Mouse (Mus musculus): ENCODE measurements around the gene Riox1. TPM values are rescaled to one million over a fixed set of nuclear protein-coding genes. Genes with fewer than 3 reads are reported as not detected.

Gene Riox1
- polyA plus RNA-seq, 1 experiment from 2014 or later: 7.9 TPM

DNA sequence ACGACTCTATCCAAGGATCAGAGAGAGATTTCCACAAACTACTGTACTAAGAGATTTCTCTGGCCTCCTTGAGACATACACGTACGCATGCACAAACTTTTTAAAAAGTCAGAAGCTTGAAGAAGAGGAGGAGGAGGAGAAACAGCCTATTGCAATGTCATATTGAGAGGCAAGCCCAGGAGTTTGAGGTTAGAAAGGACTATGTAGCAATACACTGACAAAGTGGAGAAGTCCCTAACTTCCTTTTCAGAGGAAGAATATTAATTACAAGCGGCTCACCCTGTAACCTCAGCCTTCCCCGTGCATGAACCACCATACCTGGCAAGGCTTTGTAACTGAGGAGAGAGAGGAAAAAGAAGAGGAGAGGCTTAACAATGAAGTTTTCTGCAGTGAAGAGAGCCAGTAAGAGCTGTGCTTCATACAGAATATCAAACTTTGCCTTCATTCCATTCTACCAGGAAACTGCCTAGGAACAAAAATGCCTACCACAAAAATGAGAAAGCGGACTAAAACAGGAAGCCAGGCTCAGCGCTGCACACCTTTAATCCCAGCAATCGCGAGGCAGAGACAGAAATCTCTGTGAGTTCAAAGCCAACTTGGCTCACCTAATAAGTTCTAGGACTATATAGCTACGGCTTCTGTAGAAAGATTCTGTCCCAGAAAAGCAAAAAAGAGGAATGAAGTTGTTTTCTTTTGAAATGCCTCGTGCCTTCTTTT, 474 bp upstream of the Riox1 start:
- H3K4me1 ChIP-seq (replicated peaks): peaks cover 27% of the 10 kb centered on the region
- no peaks in the 10 kb centered on the region for H3K36me3 ChIP-seq
- H3K27me3 ChIP-seq: no peaks in the 10 kb centered on the region
- no peaks in the 10 kb centered on the region for H3K9me3 ChIP-seq (replicated peaks)
- peak overlapping the region; percentile 87; the same call in 1 of the 2 replicates for H3K9ac ChIP-seq
- H3K4me3 ChIP-seq: peak overlapping the region; percentile 96
- H3K4me2 ChIP-seq: peak overlapping the region; percentile 99
- H3K27ac ChIP-seq: 0 out of 2 replicates have a peak overlapping the region, but pooled peaks have one; percentile 87
- no peak for ATAC-seq (replicated peaks; ENCODE audit: insufficient number of reproducible peaks, insufficient read depth, low FRiP score, low read depth)
- 30% methylated on average over 11 of the region's 11 CpGs for WGBS

DNA sequence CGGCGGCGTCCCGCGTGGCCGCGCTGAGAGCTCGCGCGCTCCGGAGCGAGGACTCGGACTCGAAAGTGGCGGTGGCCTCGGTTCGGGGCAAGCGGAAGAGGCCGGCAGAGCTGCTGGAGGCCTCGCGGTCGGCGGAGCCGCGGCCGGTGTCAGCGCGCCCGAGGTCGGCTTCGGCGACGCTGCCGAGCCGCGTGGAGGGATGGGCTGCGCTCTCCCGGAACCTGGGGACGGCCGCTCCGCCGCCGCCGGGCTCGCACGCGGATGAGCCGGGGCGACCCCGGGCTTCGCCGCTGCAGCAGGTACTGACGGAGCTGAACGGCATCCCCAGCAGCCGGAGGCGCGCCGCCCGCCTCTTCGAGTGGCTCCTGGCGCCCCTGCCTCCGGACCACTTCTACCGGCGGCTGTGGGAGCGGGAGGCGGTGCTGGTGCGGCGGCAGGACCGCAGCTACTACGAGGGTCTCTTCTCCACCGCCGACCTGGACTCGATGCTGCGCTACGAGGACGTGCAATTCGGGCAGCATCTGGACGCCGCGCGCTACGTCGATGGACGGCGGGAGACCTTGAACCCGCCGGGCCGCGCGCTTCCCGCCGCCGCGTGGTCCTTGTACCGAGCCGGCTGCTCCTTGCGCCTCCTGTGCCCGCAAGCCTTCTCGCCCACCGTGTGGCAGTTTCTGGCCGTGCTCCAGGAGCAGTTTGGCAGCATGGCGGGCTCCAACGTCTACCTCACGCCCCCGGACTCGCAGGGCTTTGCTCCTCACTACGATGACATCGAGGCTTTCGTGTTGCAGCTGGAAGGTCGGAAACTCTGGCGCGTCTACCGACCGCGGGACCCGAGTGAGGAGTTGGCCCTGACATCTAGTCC, 663 bp downstream of the Riox1 start:
- under 1% methylated on average over 115 of the region's 116 CpGs for WGBS
- ATAC-seq (replicated peaks; ENCODE audit: insufficient number of reproducible peaks, insufficient read depth, low FRiP score, low read depth): peak; percentile 56
- H3K4me3 ChIP-seq: peak overlapping the region; percentile 96

DNA sequence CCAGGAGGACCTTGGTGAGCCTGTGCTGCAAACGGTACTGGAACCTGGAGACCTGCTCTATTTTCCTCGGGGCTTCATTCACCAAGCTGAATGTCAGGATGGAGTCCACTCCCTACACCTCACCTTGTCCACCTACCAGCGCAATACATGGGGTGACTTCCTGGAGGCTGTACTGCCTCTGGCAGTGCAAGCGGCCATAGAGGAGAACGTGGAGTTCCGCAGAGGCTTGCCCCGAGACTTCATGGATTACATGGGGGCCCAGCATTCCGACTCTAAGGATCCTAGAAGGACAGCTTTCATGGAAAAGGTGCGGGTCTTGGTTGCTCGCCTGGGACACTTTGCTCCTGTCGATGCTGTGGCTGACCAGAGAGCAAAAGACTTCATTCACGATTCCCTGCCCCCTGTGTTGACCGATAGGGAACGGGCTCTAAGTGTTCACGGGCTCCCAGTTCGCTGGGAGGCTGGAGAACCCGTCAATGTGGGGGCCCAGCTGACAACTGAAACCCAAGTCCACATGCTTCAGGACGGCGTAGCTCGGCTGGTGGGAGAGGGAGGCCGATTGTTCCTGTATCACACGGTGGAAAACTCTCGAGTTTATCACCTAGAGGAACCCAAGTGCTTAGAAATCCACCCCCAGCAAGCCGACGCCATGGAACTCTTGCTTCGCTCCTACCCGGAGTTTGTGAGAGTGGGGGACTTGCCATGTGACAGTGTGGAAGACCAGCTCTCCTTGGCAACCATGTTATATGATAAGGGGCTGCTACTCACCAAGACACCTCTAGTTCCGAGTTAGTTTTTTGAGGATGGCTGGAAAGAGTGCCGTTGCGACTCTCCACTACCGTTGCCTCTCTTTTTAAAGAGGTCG, 1.5 kb downstream of the Riox1 start:
- Histone ChIP-seq H3K27ac (no peak overlapping the region), H3K4me3 (peak overlapping the region; percentile 96), H3K4me1 (replicated peaks) (peaks cover 27% of the 10 kb centered on the region), H3K9me3 (replicated peaks) (no peaks in the 10 kb centered on the region), H3K9ac (peak overlapping the region; percentile 87), H3K36me3 (no peaks in the 10 kb centered on the region), H3K4me2 (peak overlapping the region; percentile 99), H3K27me3 (no peaks in the 10 kb centered on the region)
- no peak for ATAC-seq (replicated peaks; ENCODE audit: insufficient number of reproducible peaks, insufficient read depth, low FRiP score, low read depth)
- WGBS: 38% methylated on average over 32 of the region's 32 CpGs

More for the DNA sequence above, 663 bp downstream of the Riox1 start:
- no peaks in the 10 kb centered on the region for H3K36me3 ChIP-seq
- no peaks in the 10 kb centered on the region for H3K9me3 ChIP-seq (replicated peaks)
- H3K27ac ChIP-seq: peak overlapping the region; percentile 87
- no peaks in the 10 kb centered on the region for H3K27me3 ChIP-seq
- H3K4me2 ChIP-seq: peak overlapping the region; percentile 99
- H3K9ac ChIP-seq: peak overlapping the region; percentile 87
- peaks cover 27% of the 10 kb centered on the region for H3K4me1 ChIP-seq (replicated peaks)

DNA sequence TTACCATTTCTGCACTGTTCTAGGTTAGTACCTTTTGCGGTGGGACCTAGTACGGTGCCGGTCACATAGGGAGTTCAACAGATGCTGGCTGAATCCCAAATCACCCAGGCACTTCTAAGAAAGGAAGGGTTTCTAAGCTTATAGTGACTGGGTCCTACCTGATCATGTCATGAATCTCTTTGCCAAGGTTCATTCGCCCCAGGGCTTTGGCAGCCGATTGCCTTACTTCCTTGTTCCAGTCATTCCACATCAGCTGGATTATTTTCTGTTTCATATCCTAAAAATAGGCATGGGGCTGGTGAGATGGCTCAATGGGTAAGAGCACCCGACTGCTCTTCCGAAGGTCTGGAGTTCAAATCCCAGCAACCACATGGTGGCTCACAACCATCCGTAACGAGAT, 7.9 kb downstream of the Riox1 start:
- Histone ChIP-seq H3K4me2 (no peak overlapping the region), H3K27ac (no peak overlapping the region), H3K9ac (no peak overlapping the region), H3K9me3 (replicated peaks) (no peaks in the 10 kb centered on the region), H3K36me3 (no peaks in the 10 kb centered on the region), H3K4me1 (replicated peaks) (peaks cover 4% of the 10 kb centered on the region), H3K27me3 (no peaks in the 10 kb centered on the region), H3K4me3 (no peak overlapping the region)
- ATAC-seq (replicated peaks; ENCODE audit: insufficient number of reproducible peaks, insufficient read depth, low FRiP score, low read depth): no peak
- WGBS: 87% methylated on average over 9 of the region's 9 CpGs

GRCm38 (mm10) chr12:83965235-83965634, 14.8 kb downstream of the Riox1 start:
- no peaks in the 10 kb centered on the region for H3K27me3 ChIP-seq
- H3K9me3 ChIP-seq (replicated peaks): no peaks in the 10 kb centered on the region
- 72% methylated on average over 7 of the region's 7 CpGs for WGBS
- no peak overlapping the region for H3K4me2 ChIP-seq
- H3K4me1 ChIP-seq (replicated peaks): no peaks in the 10 kb centered on the region
- no peak overlapping the region for H3K4me3 ChIP-seq
- ATAC-seq (replicated peaks; ENCODE audit: insufficient number of reproducible peaks, insufficient read depth, low FRiP score, low read depth): no peak
- H3K27ac ChIP-seq: no peak overlapping the region
- no peak overlapping the region for H3K9ac ChIP-seq
- H3K36me3 ChIP-seq: no peaks in the 10 kb centered on the region

- WGBS: 70% methylated on average over 2 of the region's 2 CpGs
- Histone ChIP-seq H3K9me3 (replicated peaks) (no peaks in the 10 kb centered on the region), H3K4me2 (no peak overlapping the region), H3K4me1 (replicated peaks) (no peaks in the 10 kb centered on the region), H3K4me3 (no peak overlapping the region), H3K27ac (no peak overlapping the region), H3K9ac (no peak overlapping the region), H3K36me3 (no peaks in the 10 kb centered on the region), H3K27me3 (no peaks in the 10 kb centered on the region)
- no peak for ATAC-seq (replicated peaks; ENCODE audit: insufficient number of reproducible peaks, insufficient read depth, low FRiP score, low read depth)
These were observed 21.7 kb downstream of the Riox1 start for GRCm38 (mm10) chr12:83972117-83972516.

- no peak for ATAC-seq (replicated peaks; ENCODE audit: insufficient number of reproducible peaks, insufficient read depth, low FRiP score, low read depth)
- H3K9ac ChIP-seq: no peak overlapping the region
- H3K36me3 ChIP-seq: no peaks in the 10 kb centered on the region
- no peak overlapping the region for H3K4me3 ChIP-seq
- no peaks in the 10 kb centered on the region for H3K27me3 ChIP-seq
- H3K4me2 ChIP-seq: no peak overlapping the region
- 83% methylated on average over 6 of the region's 6 CpGs for WGBS
- H3K9me3 ChIP-seq (replicated peaks): no peaks in the 10 kb centered on the region
- H3K27ac ChIP-seq: no peak overlapping the region
- peaks cover 3% of the 10 kb centered on the region; the same call in 1 of the 2 replicates for H3K4me1 ChIP-seq (replicated peaks)
These were observed 28.5 kb downstream of the Riox1 start for GRCm38 (mm10) chr12:83978862-83979261.

DNA sequence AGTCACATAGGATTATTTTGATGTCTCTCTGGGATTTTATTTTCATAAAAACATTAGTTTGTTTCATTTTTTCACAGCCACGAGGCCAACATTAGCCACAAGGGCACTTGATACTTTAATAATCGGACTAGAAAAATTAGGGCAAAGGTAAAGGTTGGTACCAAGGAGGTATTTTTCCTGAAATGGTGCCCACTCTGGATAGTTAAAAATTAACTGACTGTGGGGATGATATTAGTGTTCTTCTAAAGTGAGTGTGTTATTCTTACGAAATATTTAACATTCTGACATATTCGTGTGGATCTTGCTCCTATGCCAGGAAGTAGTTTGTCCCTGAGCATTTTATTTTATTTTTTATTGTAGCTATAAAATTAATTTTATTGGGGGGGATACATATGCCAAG, 31.2 kb downstream of the Riox1 start:
- H3K36me3 ChIP-seq: no peaks in the 10 kb centered on the region
- H3K27ac ChIP-seq: no peak overlapping the region
- no peaks in the 10 kb centered on the region for H3K9me3 ChIP-seq (replicated peaks)
- H3K4me2 ChIP-seq: no peak overlapping the region
- H3K4me1 ChIP-seq (replicated peaks): peaks cover 6% of the 10 kb centered on the region
- no peak overlapping the region for H3K9ac ChIP-seq
- no peak for ATAC-seq (replicated peaks; ENCODE audit: insufficient number of reproducible peaks, insufficient read depth, low FRiP score, low read depth)
- no peak overlapping the region for H3K4me3 ChIP-seq
- no peaks in the 10 kb centered on the region for H3K27me3 ChIP-seq
- 79% methylated on average over 4 of the region's 4 CpGs for WGBS

- Histone ChIP-seq H3K36me3 (0 out of 2 replicates have a peak, but pooled peaks cover 3% of the 10 kb centered on the region), H3K9ac (no peak within 1 kb of the TSS), H3K4me2 (no peak within 1 kb of the TSS), H3K4me1 (replicated peaks) (peaks cover 19% of the 10 kb centered on the region), H3K27me3 (no peaks in the 10 kb centered on the region), H3K4me3 (no peak within 1 kb of the TSS), H3K9me3 (replicated peaks) (no peaks in the 10 kb centered on the region), H3K27ac (no peak within 1 kb of the TSS)
- no peak for ATAC-seq (replicated peaks; ENCODE audit: insufficient number of reproducible peaks, insufficient read depth, low FRiP score, low read depth)
- WGBS: 81% methylated on average over 4 of the region's 4 CpGs
These were observed 34.3 kb downstream of the Riox1 start, which contains the start of gene Heatr4 for GRCm38 (mm10) chr12:83984752-83985151. Gene Heatr4, minus strand, starts transcription at chr12:83984852.

GRCm38 (mm10) chr12:83987242-83987582, 36.8 kb downstream of the Riox1 start:
- Histone ChIP-seq H3K9ac (peak overlapping the region; percentile 77; the same call in 1 of the 2 replicates), H3K4me2 (peak overlapping the region; percentile 74), H3K36me3 (0 out of 2 replicates have a peak, but pooled peaks cover 3% of the 10 kb centered on the region), H3K4me1 (replicated peaks) (peaks cover 18% of the 10 kb centered on the region), H3K27me3 (no peaks in the 10 kb centered on the region), H3K9me3 (replicated peaks) (no peaks in the 10 kb centered on the region), H3K4me3 (peak overlapping the region; percentile 70), H3K27ac (peak overlapping the region; percentile 98)
- WGBS: 11% methylated on average over 8 of the region's 8 CpGs
- peak; percentile 47 for ATAC-seq (replicated peaks; ENCODE audit: insufficient number of reproducible peaks, insufficient read depth, low FRiP score, low read depth)
